Mouse (Mus musculus) liver, adult 2 months (tissue): ENCODE measurements at regions not wholly inside any gene's neighbourhood (a gene's known extent, or its start where the extent isn't known, plus 50 kb on each side); places are given as distances from the start of the nearest gene placed in this dataset.

Source experiments
- CTCF ChIP-seq: fragments of 200-500 bp; IDR thresholded peaks from 2 replicates; pipeline ENCODE4 v1.5.1; 2011; ENCODE audit warnings: low read depth, low read length, control low read depth
- POLR2A ChIP-seq: fragments of 200-500 bp; IDR thresholded peaks from 2 replicates; pipeline ENCODE4 v1.6.1; 2011; ENCODE audit warnings: low read length, control low read depth; ENCODE audit not compliant: insufficient read depth; ENCODE audit errors: extremely low read depth

- no peak for TF ChIP-seq CTCF
- no peak for TF ChIP-seq POLR2A
These were observed 134.1 kb upstream of the Lhx1 start for GRCm38 (mm10) chr11:84659370-84659937.
